Mouse (Mus musculus) intestine, embryonic 15.5 days (tissue): ENCODE results near the gene Ccr7. TPM values are rescaled to one million over a fixed set of nuclear protein-coding genes. Genes with fewer than 3 reads are reported as not detected.

ENCODE experiments used
- ATAC-seq: fragments of 200-750 bp; cut with Nextera tagmentation; 2 replicates; pipeline ENCODE4 v1.8.0; 2017; ENCODE audit warnings: moderate TSS enrichment, moderate library complexity
- H3K27ac ChIP-seq: fragments of 300-500 bp; sonication (generic); 2 replicates; pipeline ENCODE4 v1.5.1; 2015; ENCODE audit warnings: mild to moderate bottlenecking, inconsistent platforms
- H3K27me3 ChIP-seq: fragments of 300-500 bp; sonication (generic); replicated peaks from 2 replicates; pipeline ENCODE4 v1.6.1; 2015; ENCODE audit warnings: inconsistent platforms
- H3K36me3 ChIP-seq: fragments of 300-500 bp; sonication (generic); 2 replicates; pipeline ENCODE4 v1.6.1; 2015; ENCODE audit warnings: inconsistent platforms
- H3K4me1 ChIP-seq: fragments of 300-500 bp; sonication (generic); replicated peaks from 2 replicates; pipeline ENCODE4 v1.6.1; 2015; ENCODE audit warnings: inconsistent platforms
- H3K4me2 ChIP-seq: fragments of 300-500 bp; sonication (generic); replicated peaks from 2 replicates; pipeline ENCODE4 v1.6.1; 2015; ENCODE audit warnings: mild to moderate bottlenecking, inconsistent platforms
- H3K4me3 ChIP-seq: fragments of 300-500 bp; sonication (generic); replicated peaks from 2 replicates; pipeline ENCODE4 v1.5.1; 2015; ENCODE audit warnings: inconsistent platforms
- H3K9ac ChIP-seq: fragments of 300-500 bp; sonication (generic); 2 replicates; pipeline ENCODE4 v1.6.1; 2015; ENCODE audit warnings: inconsistent platforms
- H3K9me3 ChIP-seq: fragments of 300-500 bp; sonication (generic); 2 replicates; pipeline ENCODE4 v1.6.1; 2016; ENCODE audit warnings: inconsistent platforms
- WGBS: fragments of 180-500 bp; shearing (Covaris S2); methylation state at CpG from one replicate; pipeline ENCODE4 v1.1.7; 2015; 5-methylcytosine and 5-hydroxymethylcytosine counted together
- polyA plus RNA-seq: library from polyadenylated mRNA; unstranded; fragments of >200 nt; fragmentation: Nextera tagmentation; extraction: Ambion mirVana; gene quantifications from 2 replicates; pipeline ENCODE4 v1.2.1, GENCODE M21; 2015

Gene Ccr7
- polyA plus RNA-seq, 1 experiment from 2014 or later, result 0.87 TPM

- H3K27me3 ChIP-seq, result no peaks in the 10 kb centered on the region
- no peak overlapping the region for H3K4me2 ChIP-seq
- H3K4me3 ChIP-seq, result no peak overlapping the region
- H3K9ac ChIP-seq, result no peak overlapping the region
- H3K36me3 ChIP-seq, result no peaks in the 10 kb centered on the region
- H3K4me1 ChIP-seq, result peaks cover 32% of the 10 kb centered on the region
- no peak for ATAC-seq
- no peak overlapping the region for H3K27ac ChIP-seq
- WGBS, result 68% methylated on average over 11 of the region's 11 CpGs
- no peaks in the 10 kb centered on the region for H3K9me3 ChIP-seq
These were observed 3.4 kb downstream of the Ccr7 start for GRCm38 (mm10) chr11:99151333-99151930.

DNA sequence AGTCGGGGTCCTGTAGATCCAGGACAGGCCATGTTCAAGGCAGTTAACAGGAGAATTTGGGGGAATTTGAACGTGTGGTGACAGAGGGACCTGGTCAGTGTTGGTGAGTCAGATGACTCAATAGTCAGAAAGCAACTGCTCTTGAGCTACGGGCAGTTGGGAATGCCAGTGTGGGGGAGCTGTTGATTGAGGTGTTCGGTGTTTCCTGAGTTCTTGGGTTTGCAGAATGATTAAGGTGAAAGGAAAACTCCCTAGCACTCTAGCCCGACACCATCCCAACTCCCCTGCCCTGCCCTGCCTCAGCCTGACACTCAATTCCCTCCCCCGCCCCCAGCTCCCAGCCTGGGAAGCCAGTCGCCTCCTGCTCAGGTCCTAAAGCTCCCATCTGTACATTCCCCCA is 4.0 kb downstream of the Ccr7 start:
- no peaks in the 10 kb centered on the region for H3K27me3 ChIP-seq
- WGBS, result 54% methylated on average over 7 of the region's 7 CpGs
- peaks cover 32% of the 10 kb centered on the region for H3K4me1 ChIP-seq
- no peak overlapping the region for H3K4me2 ChIP-seq
- H3K27ac ChIP-seq, result no peak overlapping the region
- no peaks in the 10 kb centered on the region for H3K36me3 ChIP-seq
- no peak overlapping the region for H3K9ac ChIP-seq
- no peaks in the 10 kb centered on the region for H3K9me3 ChIP-seq
- no peak overlapping the region for H3K4me3 ChIP-seq
- ATAC-seq, result no peak

GRCm38 (mm10) chr11:99149898-99150757 is 4.7 kb downstream of the Ccr7 start:
- peak overlapping the region; percentile 24; the same call in 1 of the 2 replicates for H3K4me2 ChIP-seq
- ATAC-seq, result peak; percentile 62

GRCm38 (mm10) chr11:99148896-99149703 is 5.8 kb downstream of the Ccr7 start:
- H3K4me2 ChIP-seq, result peak overlapping the region; percentile 29; the same call in 1 of the 2 replicates
- peak overlapping the region; percentile 97 for H3K27ac ChIP-seq
- H3K4me1 ChIP-seq, result peaks cover 37% of the 10 kb centered on the region
- no peak overlapping the region for H3K9ac ChIP-seq
- no peak overlapping the region for H3K4me3 ChIP-seq
- no peaks in the 10 kb centered on the region for H3K27me3 ChIP-seq
- WGBS, result 11% methylated on average over 16 of the region's 16 CpGs
- H3K36me3 ChIP-seq, result no peaks in the 10 kb centered on the region
- H3K9me3 ChIP-seq, result no peaks in the 10 kb centered on the region
- peak; percentile 36 for ATAC-seq

More at GRCm38 (mm10) chr11:99149898-99150757, 4.7 kb downstream of the Ccr7 start:
- Histone ChIP-seq H3K27ac (peak overlapping the region; percentile 77), H3K9ac (no peak overlapping the region), H3K9me3 (no peaks in the 10 kb centered on the region), H3K27me3 (no peaks in the 10 kb centered on the region), H3K4me1 (peaks cover 32% of the 10 kb centered on the region), H3K36me3 (no peaks in the 10 kb centered on the region), H3K4me3 (no peak overlapping the region)
- WGBS, result 50% methylated on average over 19 of the region's 19 CpGs

DNA sequence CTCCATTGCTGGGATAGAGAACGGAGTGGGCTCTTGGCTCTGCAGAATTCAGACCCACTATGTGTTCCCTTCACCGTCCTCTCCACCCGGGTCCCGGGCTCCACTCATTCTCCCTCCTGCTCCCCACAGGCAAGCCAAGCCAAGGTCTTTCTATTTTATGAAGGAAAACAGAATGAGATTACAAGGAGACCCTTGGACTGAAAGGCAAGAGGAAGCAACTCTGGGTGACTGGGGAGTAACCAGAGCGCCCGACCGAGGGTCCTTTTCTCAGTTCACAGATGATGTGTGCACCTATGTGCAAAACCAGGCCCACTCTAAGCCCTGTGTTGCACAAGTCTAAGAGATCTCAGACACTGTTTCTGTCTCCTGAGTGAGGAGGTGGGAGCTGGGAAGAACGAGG is 6.5 kb downstream of the Ccr7 start:
- H3K36me3 ChIP-seq, result no peaks in the 10 kb centered on the region
- H3K4me2 ChIP-seq, result peak overlapping the region; percentile 40; the same call in 1 of the 2 replicates
- no peak overlapping the region for H3K9ac ChIP-seq
- no peak overlapping the region for H3K4me3 ChIP-seq
- ATAC-seq, result no peak
- H3K9me3 ChIP-seq, result no peaks in the 10 kb centered on the region
- H3K27ac ChIP-seq, result peak overlapping the region; percentile 97
- 42% methylated on average over 8 of the region's 8 CpGs for whole genome bisulfite sequencing
- peaks cover 42% of the 10 kb centered on the region for H3K4me1 ChIP-seq
- no peaks in the 10 kb centered on the region for H3K27me3 ChIP-seq

GRCm38 (mm10) chr11:99147920-99148289 is 7.0 kb downstream of the Ccr7 start:
- 0 out of 2 replicates have a peak overlapping the region, but pooled peaks have one; percentile 5 for H3K9ac ChIP-seq
- H3K36me3 ChIP-seq, result no peaks in the 10 kb centered on the region
- peaks cover 42% of the 10 kb centered on the region for H3K4me1 ChIP-seq
- ATAC-seq, result peak; percentile 64
- peak overlapping the region; percentile 40 for H3K4me2 ChIP-seq
- WGBS, result 42% methylated on average over 4 of the region's 4 CpGs
- H3K27me3 ChIP-seq, result no peaks in the 10 kb centered on the region
- H3K27ac ChIP-seq, result peak overlapping the region; percentile 97
- no peak overlapping the region for H3K4me3 ChIP-seq
- no peaks in the 10 kb centered on the region for H3K9me3 ChIP-seq

- Histone ChIP-seq H3K27me3 (no peaks in the 10 kb centered on the region), H3K27ac (peak overlapping the region; percentile 97), H3K4me2 (peak overlapping the region; percentile 40), H3K9me3 (no peaks in the 10 kb centered on the region), H3K9ac (0 out of 2 replicates have a peak overlapping the region, but pooled peaks have one; percentile 5), H3K4me3 (no peak overlapping the region), H3K36me3 (no peaks in the 10 kb centered on the region), H3K4me1 (peaks cover 42% of the 10 kb centered on the region)
- 26% methylated on average over 17 of the region's 17 CpGs for WGBS
- ATAC-seq, result peak; percentile 61
These were observed 7.6 kb downstream of the Ccr7 start for GRCm38 (mm10) chr11:99147041-99147919.

GRCm38 (mm10) chr11:99146558-99146957 is 8.3 kb downstream of the Ccr7 start:
- H3K36me3 ChIP-seq, result no peaks in the 10 kb centered on the region
- H3K27ac ChIP-seq, result peak overlapping the region; percentile 97
- ATAC-seq, result no peak
- WGBS, result 50% methylated on average over 6 of the region's 6 CpGs
- no peaks in the 10 kb centered on the region for H3K9me3 ChIP-seq
- peaks cover 48% of the 10 kb centered on the region for H3K4me1 ChIP-seq
- H3K9ac ChIP-seq, result no peak overlapping the region
- no peaks in the 10 kb centered on the region for H3K27me3 ChIP-seq
- no peak overlapping the region for H3K4me3 ChIP-seq
- no peak overlapping the region for H3K4me2 ChIP-seq

DNA sequence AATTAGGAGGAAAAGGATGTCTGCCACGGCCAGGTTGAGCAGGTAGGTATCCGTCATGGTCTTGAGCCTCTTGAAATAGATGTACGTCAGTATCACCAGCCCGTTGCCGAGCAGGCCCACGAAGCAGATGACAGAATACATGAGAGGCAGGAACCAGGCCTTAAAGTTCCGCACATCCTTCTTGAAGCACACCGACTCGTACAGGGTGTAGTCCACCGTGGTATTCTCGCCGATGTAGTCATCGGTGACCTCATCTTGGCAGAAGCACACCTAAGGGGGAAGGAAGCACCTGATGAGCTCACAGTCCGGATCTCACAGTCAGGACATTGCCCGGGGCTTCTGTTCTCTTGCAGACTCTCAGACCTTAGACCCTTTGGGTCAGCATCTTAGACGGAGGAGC is 9.1 kb downstream of the Ccr7 start:
- Histone ChIP-seq H3K4me1 (peaks cover 50% of the 10 kb centered on the region), H3K4me3 (no peak overlapping the region), H3K27me3 (no peaks in the 10 kb centered on the region), H3K9me3 (no peaks in the 10 kb centered on the region), H3K9ac (no peak overlapping the region), H3K36me3 (no peaks in the 10 kb centered on the region), H3K27ac (0 out of 2 replicates have a peak overlapping the region, but pooled peaks have one; percentile 40), H3K4me2 (no peak overlapping the region)
- no peak for ATAC-seq
- 95% methylated on average over 16 of the region's 16 CpGs for WGBS

- H3K27ac ChIP-seq, result no peak overlapping the region
- no peaks in the 10 kb centered on the region for H3K27me3 ChIP-seq
- peaks cover 50% of the 10 kb centered on the region for H3K4me1 ChIP-seq
- ATAC-seq, result no peak
- 92% methylated on average over 23 of the region's 23 CpGs for WGBS
- no peak overlapping the region for H3K4me3 ChIP-seq
- no peaks in the 10 kb centered on the region for H3K9me3 ChIP-seq
- no peak overlapping the region for H3K9ac ChIP-seq
- no peaks in the 10 kb centered on the region for H3K36me3 ChIP-seq
- no peak overlapping the region for H3K4me2 ChIP-seq
These were observed 9.9 kb downstream of the Ccr7 start for GRCm38 (mm10) chr11:99144940-99145339.

DNA sequence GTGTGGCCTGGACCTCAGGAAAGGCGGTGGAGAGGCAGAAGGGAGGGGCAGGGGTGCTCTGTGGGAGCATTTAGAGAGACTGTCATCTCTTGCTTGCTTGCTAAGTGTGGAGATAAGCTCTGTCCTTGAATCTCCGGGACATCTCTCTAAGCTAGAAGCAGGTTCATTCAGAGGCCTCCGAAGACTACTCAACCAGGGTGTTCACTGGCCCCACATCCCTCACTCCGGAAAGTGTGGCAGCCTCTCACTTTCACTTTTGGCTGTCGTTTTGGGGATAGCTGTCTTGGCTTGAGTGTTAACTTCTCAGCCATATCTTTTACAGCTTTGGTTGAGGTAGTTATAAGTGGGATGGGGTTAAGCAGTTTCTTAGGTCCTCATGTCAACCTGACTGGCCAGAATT is 10.4 kb downstream of the Ccr7 start:
- no peaks in the 10 kb centered on the region for H3K36me3 ChIP-seq
- peaks cover 46% of the 10 kb centered on the region for H3K4me1 ChIP-seq
- no peak overlapping the region for H3K27ac ChIP-seq
- no peak overlapping the region for H3K4me2 ChIP-seq
- H3K9me3 ChIP-seq, result no peaks in the 10 kb centered on the region
- H3K9ac ChIP-seq, result no peak overlapping the region
- no peak overlapping the region for H3K4me3 ChIP-seq
- WGBS, result 63% methylated on average over 5 of the region's 5 CpGs
- ATAC-seq, result no peak
- no peaks in the 10 kb centered on the region for H3K27me3 ChIP-seq
